Comparison of ENCODE assay signal across 18 mouse cellular contexts in genomic region chr13:115109628-115110027, GRCm38 (mm10). TPM values are rescaled to one million over a fixed set of nuclear protein-coding genes. Genes with fewer than 3 reads are reported as not detected.
DNase-seq lines count a peak whose midpoint lies in the region; ATAC-seq and TF ChIP-seq lines count a peak whose summit lies in the region.
"Had no signal": no experiment of that assay in that cellular context is flagged by ENCODE, and none has a peak within 500 bp of the region (broad histone marks: within the 10 kb centered on the region; RNA-seq: fewer than 3 reads in every experiment).

No protein-coding gene starts in this region.

- H3K27ac ChIP-seq in kidney, postnatal 0 days, result peak overlapping the region; percentile 31
- H3K27ac ChIP-seq: embryonic facial prominence, embryonic 10.5 days; forebrain, embryonic 13.5 days; hindbrain, embryonic 10.5 days; hindbrain, embryonic 15.5 days had no signal

- H3K4me3 ChIP-seq in kidney, postnatal 0 days (replicated peaks; ENCODE audit: low read depth, low read length), result no peak overlapping the region
- H3K4me3 ChIP-seq: embryonic facial prominence, embryonic 10.5 days; forebrain, embryonic 13.5 days; heart, embryonic 12.5 days; hindbrain, embryonic 10.5 days; hindbrain, embryonic 15.5 days had no signal

- 42% methylated on average over 4 of the region's 4 CpGs for WGBS in kidney, postnatal 0 days

- H3K27me3 ChIP-seq in kidney, postnatal 0 days (ENCODE audit: insufficient read depth, low read length), result no peaks in the 10 kb centered on the region
- H3K27me3 ChIP-seq: forebrain, embryonic 13.5 days; heart, embryonic 12.5 days; hindbrain, embryonic 15.5 days had no signal

- TF ChIP-seq CTCF in kidney, postnatal 0 days (IDR thresholded peaks at IDR 0.05; ENCODE audit: low read depth), result no peak

- no peak overlapping the region for H3K9ac ChIP-seq in kidney, postnatal 0 days (ENCODE audit: low read depth, low read length)
- H3K9ac ChIP-seq: forebrain, embryonic 13.5 days; forebrain, postnatal 0 days; heart, embryonic 12.5 days; hindbrain, embryonic 15.5 days had no signal

- peak; percentile 89 for ATAC-seq in kidney, postnatal 0 days (replicated peaks; ENCODE audit: low FRiP score, low read depth)
- ATAC-seq: forebrain, embryonic 13.5 days; forebrain, postnatal 0 days had no signal

- peak; percentile 59 for DNase-seq in kidney, adult 18-20 months
- peak; percentile 90 for DNase-seq in kidney, adult 9 months
- DNase-seq in kidney, postnatal 0 days (ENCODE audit: low spot score), result no peak
- peak; percentile 63 to 86 for DNase-seq in kidney, postnatal 36 days
- no peak for DNase-seq in layer of hippocampus, postnatal 25 days (ENCODE audit: extremely low spot score in 1 of 2, low spot score in 1 of 2)
- DNase-seq in gastrocnemius, postnatal 4 days (ENCODE audit: low spot score in 2 of 2), result no peak
- no peak for DNase-seq in yolk sac, embryonic 10.5 days (ENCODE audit: low spot score)
- DNase-seq: adrenal gland, postnatal 14 days; cerebellum, adult 2 months; cerebellum, postnatal 10 days; forebrain, postnatal 0 days; gastrocnemius, postnatal 14 days had no signal

- H3K36me3 ChIP-seq in kidney, postnatal 0 days (ENCODE audit: insufficient read depth, low read length), result no peaks in the 10 kb centered on the region
- H3K36me3 ChIP-seq: embryonic facial prominence, embryonic 10.5 days; G1E; heart, embryonic 12.5 days; hindbrain, embryonic 10.5 days; hindbrain, embryonic 15.5 days had no signal

- H3K4me1 ChIP-seq in kidney, postnatal 0 days (replicated peaks; ENCODE audit: insufficient read depth, low read length), result no peaks in the 10 kb centered on the region
- H3K4me1 ChIP-seq: embryonic facial prominence, embryonic 10.5 days; forebrain, embryonic 13.5 days; heart, embryonic 12.5 days; hindbrain, embryonic 10.5 days; hindbrain, embryonic 15.5 days had no signal

- H3K9me3 ChIP-seq in kidney, postnatal 0 days (replicated peaks; ENCODE audit: low read length), result no peaks in the 10 kb centered on the region
- H3K9me3 ChIP-seq: embryonic facial prominence, embryonic 10.5 days; forebrain, embryonic 13.5 days; G1E; heart, embryonic 12.5 days; hindbrain, embryonic 10.5 days; hindbrain, embryonic 15.5 days had no signal

- no peak overlapping the region for H3K4me2 ChIP-seq in kidney, postnatal 0 days (ENCODE audit: low read length)
- H3K4me2 ChIP-seq: forebrain, embryonic 13.5 days; heart, embryonic 12.5 days; hindbrain, embryonic 15.5 days had no signal

RNA-seq across cellular contexts. Expression of gene Itga1, which starts 7.9 kb away (rescaled TPM):
- polyA plus RNA-seq in kidney, postnatal 0 days (2015; fragmentation: Nextera tagmentation; extraction: Ambion mirVana), result 27.1 and 29.4 TPM in 2 replicates
- total RNA-seq in layer of hippocampus, postnatal 25 days (2021), result 1 to 10 TPM; 5.3 to 7.4 TPM
- 10 to 100 TPM; 37.7 to 40.4 TPM for total RNA-seq in gastrocnemius, postnatal 4 days (2021)
- polyA plus RNA-seq: G1E had no signal

RNA-seq across cellular contexts. Expression of gene Gm49395, which starts 7.9 kb away (rescaled TPM):
- 12.1 and 15.3 TPM in 2 replicates for polyA plus RNA-seq in kidney, postnatal 0 days (2015; fragmentation: Nextera tagmentation; extraction: Ambion mirVana)
- 1 to 10 TPM in 1 of 2 experiments, under 1 TPM in 1; 0.84 to 2.6 TPM for total RNA-seq in layer of hippocampus, postnatal 25 days (2021)
- 1 to 10 TPM; 7.2 to 7.5 TPM for total RNA-seq in gastrocnemius, postnatal 4 days (2021)
- total RNA-seq: G1E had no signal

RNA-seq across cellular contexts. Expression of gene Pelo, which starts 19.6 kb away (rescaled TPM):
- polyA plus RNA-seq in kidney, postnatal 0 days (2015; fragmentation: Nextera tagmentation; extraction: Ambion mirVana), result 8.4 and 9.9 TPM in 2 replicates
- total RNA-seq in layer of hippocampus, postnatal 25 days (2021), result 10 to 100 TPM; 21.0 to 22.7 TPM
- total RNA-seq in gastrocnemius, postnatal 4 days (2021), result 10 to 100 TPM; 17.4 to 21.9 TPM

Comparison
In these comparisons a context has a peak if more than half of its experiments do, and no peak if none do; other contexts are left out.
1. DNase-seq: peak in kidney, adult 18-20 months (single experiment), kidney, adult 9 months (single experiment) and kidney, postnatal 36 days (2 of 2); none in kidney, postnatal 0 days (single experiment), layer of hippocampus, postnatal 25 days (0 of 2), gastrocnemius, postnatal 4 days (0 of 2) and yolk sac, embryonic 10.5 days (single experiment).
2. RNA of gene Itga1, which starts 7.9 kb away (total RNA-seq): 37.7 to 40.4 TPM in gastrocnemius, postnatal 4 days; 5.3 to 7.4 TPM in layer of hippocampus, postnatal 25 days; every median in the first group is over 4 times any median in the second.